Mouse (Mus musculus) lung, postnatal 0 days (tissue): ENCODE results near the gene Tln2. TPM values are rescaled to one million over a fixed set of nuclear protein-coding genes. Genes with fewer than 3 reads are reported as not detected.
A peak's percentile ranks its signal among the peaks of the same experiment; 100 is the strongest.

ENCODE experiments used
- ATAC-seq: fragments of 200-750 bp; cut with Nextera tagmentation; 2 replicates; pipeline ENCODE4 v1.8.0; 2017; ENCODE audit warnings: moderate library complexity
- DNase-seq: peaks from one replicate; pipeline ENCODE4 v3.0.0-alpha.2; 2016; ENCODE audit warnings: low spot score
- H3K27ac ChIP-seq: fragments of 300-500 bp; sonication (generic); 2 replicates; pipeline ENCODE4 v1.5.1; 2014; ENCODE audit warnings: antibody characterized with exemption, mild to moderate bottlenecking, low read length, mixed read lengths
- H3K27me3 ChIP-seq: fragments of 300-500 bp; sonication (generic); replicated peaks from 2 replicates; pipeline ENCODE4 v1.6.1; 2014; ENCODE audit warnings: low read length, mixed read lengths; ENCODE audit not compliant: insufficient read depth
- H3K36me3 ChIP-seq: fragments of 300-500 bp; sonication (generic); 2 replicates; pipeline ENCODE4 v1.6.1; 2014; ENCODE audit warnings: low read length, mixed read lengths; ENCODE audit not compliant: insufficient read depth
- H3K4me1 ChIP-seq: fragments of 300-500 bp; sonication (generic); 2 replicates; pipeline ENCODE4 v1.6.1; 2014; ENCODE audit warnings: antibody characterized with exemption, low read depth, low read length, mixed read lengths; ENCODE audit not compliant: insufficient read depth
- H3K4me2 ChIP-seq: fragments of 300-500 bp; sonication (generic); replicated peaks from 2 replicates; pipeline ENCODE4 v1.6.1; 2014; ENCODE audit warnings: low read depth, mild to moderate bottlenecking, low read length, moderate library complexity, mixed read lengths
- H3K4me3 ChIP-seq: fragments of 300-500 bp; sonication (generic); 2 replicates; pipeline ENCODE4 v1.5.1; 2014; ENCODE audit warnings: low read depth, low read length
- H3K9ac ChIP-seq: fragments of 300-500 bp; sonication (generic); replicated peaks from 2 replicates; pipeline ENCODE4 v1.6.1; 2014; ENCODE audit warnings: low read depth, mild to moderate bottlenecking
- H3K9me3 ChIP-seq: fragments of 300-500 bp; sonication (generic); 2 replicates; pipeline ENCODE4 v1.6.1; 2016; ENCODE audit warnings: low read length, mixed read lengths
- CTCF ChIP-seq: IDR thresholded peaks from 2 replicates; pipeline ENCODE4 v1.5.1; 2016; ENCODE audit warnings: antibody characterized with exemption, mild to moderate bottlenecking
- EP300 ChIP-seq: IDR thresholded peaks from 2 replicates; pipeline ENCODE4 v1.6.1; 2016; ENCODE audit warnings: antibody characterized with exemption, mild to moderate bottlenecking, control low read depth
- WGBS: fragments of 180-500 bp; shearing (Covaris S2); extraction: QIAGEN DNeasy Blood & Tissue Kit; methylation state at CpG from one replicate; pipeline ENCODE4 v1.1.7; 2014; 5-methylcytosine and 5-hydroxymethylcytosine counted together
- polyA plus RNA-seq: library from polyadenylated mRNA; unstranded; fragments of >200 nt; fragmentation: Nextera tagmentation; extraction: Ambion mirVana; gene quantifications from 2 replicates; pipeline ENCODE4 v1.2.1, GENCODE M21; 2015

Tln2 gene
- polyA plus RNA-seq, 1 experiment from 2014 or later, result 9.9 TPM

DNA sequence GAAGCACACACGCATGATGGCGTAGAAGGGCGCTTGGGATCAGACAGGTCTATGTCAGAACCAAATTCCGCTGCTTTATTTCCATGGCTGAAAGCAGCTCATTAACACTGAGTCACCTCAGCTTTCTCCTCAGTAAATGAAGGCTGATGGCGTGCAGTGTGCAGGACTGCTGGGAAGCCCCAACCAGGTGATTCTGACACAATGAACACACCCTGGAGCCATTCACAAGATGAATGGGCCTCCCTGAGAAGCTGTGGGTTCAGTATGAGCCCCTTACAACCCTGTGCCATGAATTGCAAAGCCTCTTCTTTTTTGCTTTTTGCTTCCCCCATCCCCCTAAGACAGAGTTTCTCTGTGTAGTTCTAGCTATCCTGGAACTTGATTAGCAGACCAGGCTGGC is 212.3 kb downstream of the Tln2 start:
- Histone ChIP-seq H3K4me1 (no peaks in the 10 kb centered on the region), H3K9ac (no peak overlapping the region), H3K36me3 (no peaks in the 10 kb centered on the region), H3K9me3 (no peaks in the 10 kb centered on the region), H3K27me3 (no peaks in the 10 kb centered on the region), H3K4me2 (no peak overlapping the region), H3K4me3 (no peak overlapping the region), H3K27ac (no peak overlapping the region)
- no peak for ATAC-seq
- TF ChIP-seq EP300 (no peak), CTCF (no peak)
- DNase-seq, result no peak
- 97% methylated on average over 5 of the region's 5 CpGs for WGBS

- no peak for DNase-seq
- H3K4me3 ChIP-seq, result no peak overlapping the region
- no peaks in the 10 kb centered on the region for H3K9me3 ChIP-seq
- H3K27ac ChIP-seq, result no peak overlapping the region
- TF ChIP-seq CTCF, result no peak
- TF ChIP-seq EP300, result no peak
- H3K27me3 ChIP-seq, result no peaks in the 10 kb centered on the region
- H3K4me1 ChIP-seq, result no peaks in the 10 kb centered on the region
- no peak for ATAC-seq
- no peak overlapping the region for H3K9ac ChIP-seq
- 83% methylated on average over 3 of the region's 3 CpGs for WGBS
- H3K4me2 ChIP-seq, result no peak overlapping the region
- no peaks in the 10 kb centered on the region for H3K36me3 ChIP-seq
Measured at GRCm38 (mm10) chr9:67331281-67331680, 228.2 kb downstream of the Tln2 start.

DNA sequence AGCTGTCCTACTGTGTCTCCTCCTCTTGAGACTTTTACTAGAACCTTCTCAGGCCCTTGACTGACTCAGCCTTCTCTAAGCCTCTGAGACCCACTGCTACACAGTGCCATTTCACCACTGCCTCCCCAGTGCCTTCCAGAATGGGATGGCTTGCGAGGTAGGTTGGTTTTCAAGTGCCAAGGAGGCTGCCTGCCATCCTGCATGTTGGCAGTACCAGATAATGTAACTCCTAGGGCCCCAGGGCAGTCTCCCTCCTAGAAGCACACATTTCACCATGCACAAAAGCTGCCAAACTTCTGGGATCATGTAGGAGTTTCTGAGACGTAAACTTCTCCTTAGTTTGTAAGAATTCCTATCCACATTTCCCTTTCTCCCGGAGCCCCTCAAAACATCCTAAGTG is 231.1 kb downstream of the Tln2 start:
- no peak overlapping the region for H3K4me2 ChIP-seq
- H3K27me3 ChIP-seq, result no peaks in the 10 kb centered on the region
- no peaks in the 10 kb centered on the region for H3K4me1 ChIP-seq
- H3K9ac ChIP-seq, result no peak overlapping the region
- H3K36me3 ChIP-seq, result no peaks in the 10 kb centered on the region
- DNase-seq (no peak), ATAC-seq (no peak)
- H3K9me3 ChIP-seq, result no peaks in the 10 kb centered on the region
- H3K4me3 ChIP-seq, result no peak overlapping the region
- TF ChIP-seq CTCF (no peak), EP300 (no peak)
- 73% methylated on average over 3 of the region's 3 CpGs for WGBS
- no peak overlapping the region for H3K27ac ChIP-seq

DNA sequence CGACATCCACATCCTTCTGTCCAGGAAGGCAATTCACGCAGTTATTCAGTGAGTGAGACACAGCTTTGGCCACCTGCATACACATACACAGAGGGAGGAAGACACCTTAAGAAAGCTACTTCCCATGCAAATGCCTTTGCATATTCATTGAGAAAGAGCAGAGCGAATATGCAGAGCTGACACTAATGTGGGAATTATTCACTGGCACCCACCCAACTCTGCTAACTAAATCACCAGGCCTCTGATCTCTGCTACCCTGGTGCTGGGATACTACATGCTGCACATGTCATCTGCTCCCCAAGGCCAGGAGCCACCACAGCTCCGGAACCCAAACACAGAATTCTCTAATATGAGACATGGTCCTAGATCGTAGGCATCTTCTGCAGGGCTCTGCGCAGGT is 237.6 kb downstream of the Tln2 start:
- no peak overlapping the region for H3K9ac ChIP-seq
- H3K9me3 ChIP-seq, result no peaks in the 10 kb centered on the region
- H3K4me2 ChIP-seq, result no peak overlapping the region
- no peak for ATAC-seq
- H3K27me3 ChIP-seq, result no peaks in the 10 kb centered on the region
- no peak for DNase-seq
- no peak overlapping the region for H3K4me3 ChIP-seq
- TF ChIP-seq CTCF (no peak), EP300 (no peak)
- 85% methylated on average over 6 of the region's 6 CpGs for WGBS
- no peaks in the 10 kb centered on the region for H3K36me3 ChIP-seq
- no peak overlapping the region for H3K27ac ChIP-seq
- no peaks in the 10 kb centered on the region for H3K4me1 ChIP-seq

DNA sequence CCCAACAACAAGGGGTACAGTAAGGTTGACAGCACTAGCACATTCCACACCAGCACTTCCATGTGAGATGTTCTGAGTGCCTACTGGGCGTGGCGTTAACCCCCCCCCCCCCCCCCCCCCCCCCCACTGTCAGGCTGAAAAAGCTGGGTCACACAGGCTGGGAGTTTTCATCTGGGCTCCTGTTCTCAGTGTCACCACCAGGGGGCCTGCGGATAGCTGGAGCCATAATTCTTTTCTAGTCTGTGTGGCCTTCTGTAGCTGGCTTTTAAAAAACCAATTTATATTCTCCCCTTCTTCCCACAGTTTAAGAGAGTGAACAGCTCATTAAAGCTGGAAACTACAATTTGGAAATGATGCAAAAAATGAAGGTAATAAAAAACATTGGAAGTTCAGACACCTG is 244.1 kb downstream of the Tln2 start:
- H3K9ac ChIP-seq, result no peak overlapping the region
- no peak overlapping the region for H3K27ac ChIP-seq
- no peaks in the 10 kb centered on the region for H3K27me3 ChIP-seq
- H3K4me1 ChIP-seq, result no peaks in the 10 kb centered on the region
- H3K4me2 ChIP-seq, result no peak overlapping the region
- peak; percentile 51 for DNase-seq
- 2% methylated on average over 3 of the region's 3 CpGs for WGBS
- ATAC-seq, result no peak; the same call in 1 of the 2 replicates
- no peak for TF ChIP-seq EP300
- peak; percentile 72 for TF ChIP-seq CTCF
- H3K4me3 ChIP-seq, result no peak overlapping the region
- H3K9me3 ChIP-seq, result no peaks in the 10 kb centered on the region
- no peaks in the 10 kb centered on the region for H3K36me3 ChIP-seq

- Histone ChIP-seq H3K9me3 (no peaks in the 10 kb centered on the region), H3K27me3 (no peaks in the 10 kb centered on the region), H3K27ac (no peak overlapping the region), H3K4me2 (no peak overlapping the region), H3K4me1 (no peaks in the 10 kb centered on the region), H3K4me3 (no peak overlapping the region), H3K9ac (no peak overlapping the region), H3K36me3 (no peaks in the 10 kb centered on the region)
- TF ChIP-seq EP300, result no peak
- TF ChIP-seq CTCF, result no peak
- ATAC-seq (no peak), DNase-seq (no peak)
- WGBS, result 88% methylated on average over 6 of the region's 6 CpGs
Measured at GRCm38 (mm10) chr9:67304992-67305391, 254.5 kb downstream of the Tln2 start.

DNA sequence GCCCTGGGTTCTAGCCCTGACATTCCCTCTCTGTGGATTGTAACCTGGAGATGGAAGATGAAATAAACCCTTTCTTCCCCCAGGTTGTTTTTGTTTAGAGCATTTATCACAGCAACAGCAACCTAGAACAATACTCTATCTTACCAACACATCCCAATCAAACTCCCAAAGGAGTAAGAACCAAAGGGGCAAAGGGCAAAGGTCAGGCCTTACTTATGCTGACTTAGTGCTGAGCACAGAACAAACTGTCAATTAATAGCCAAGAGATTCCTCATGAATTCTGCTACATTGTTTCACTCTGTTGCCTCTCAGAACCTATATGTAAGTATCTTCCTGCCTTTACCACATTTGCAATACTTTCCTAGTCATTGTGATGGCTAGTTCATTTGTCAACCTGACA is 255.5 kb downstream of the Tln2 start:
- no peak for ATAC-seq
- no peaks in the 10 kb centered on the region for H3K36me3 ChIP-seq
- no peak overlapping the region for H3K4me2 ChIP-seq
- no peak for TF ChIP-seq EP300
- TF ChIP-seq CTCF, result no peak
- no peak overlapping the region for H3K27ac ChIP-seq
- no peaks in the 10 kb centered on the region for H3K9me3 ChIP-seq
- DNase-seq, result no peak
- no peak overlapping the region for H3K4me3 ChIP-seq
- H3K9ac ChIP-seq, result no peak overlapping the region
- no peaks in the 10 kb centered on the region for H3K4me1 ChIP-seq
- no peaks in the 10 kb centered on the region for H3K27me3 ChIP-seq
